Mouse (Mus musculus) midbrain, embryonic 15.5 days (tissue): ENCODE results near the gene Cyp1b1. TPM values are rescaled to one million over a fixed set of nuclear protein-coding genes. Genes with fewer than 3 reads are reported as not detected.

Source experiments
- ATAC-seq: fragments of 200-750 bp; cut with Nextera tagmentation; replicated peaks from 2 replicates; pipeline ENCODE4 v1.8.0; 2017; ENCODE audit warnings: moderate TSS enrichment
- H3K27ac ChIP-seq: fragments of 300-500 bp; sonication (generic); 2 replicates; pipeline ENCODE4 v1.5.1; 2015; ENCODE audit warnings: mild to moderate bottlenecking, inconsistent platforms
- H3K27me3 ChIP-seq: fragments of 300-500 bp; sonication (generic); replicated peaks from 2 replicates; pipeline ENCODE4 v1.6.1; 2015; ENCODE audit warnings: inconsistent platforms
- H3K36me3 ChIP-seq: fragments of 300-500 bp; sonication (generic); replicated peaks from 2 replicates; pipeline ENCODE4 v1.6.1; 2015; ENCODE audit warnings: inconsistent platforms
- H3K4me1 ChIP-seq: fragments of 300-500 bp; sonication (generic); 2 replicates; pipeline ENCODE4 v1.6.1; 2015; ENCODE audit warnings: inconsistent platforms
- H3K4me2 ChIP-seq: fragments of 300-500 bp; sonication (generic); 2 replicates; pipeline ENCODE4 v1.6.1; 2015; ENCODE audit warnings: inconsistent platforms, mild to moderate bottlenecking, moderate library complexity
- H3K4me3 ChIP-seq: fragments of 300-500 bp; sonication (generic); 2 replicates; pipeline ENCODE4 v1.5.1; 2015; ENCODE audit warnings: mild to moderate bottlenecking, inconsistent platforms
- H3K9ac ChIP-seq: fragments of 300-500 bp; sonication (generic); 2 replicates; pipeline ENCODE4 v1.6.1; 2015; ENCODE audit warnings: mild to moderate bottlenecking, inconsistent platforms
- H3K9me3 ChIP-seq: fragments of 300-500 bp; sonication (generic); 2 replicates; pipeline ENCODE4 v1.6.1; 2016; ENCODE audit warnings: inconsistent platforms
- WGBS: fragments of 180-500 bp; shearing (Covaris S2); methylation state at CpG from one replicate; pipeline ENCODE4 v1.1.7; 2015; ENCODE audit warnings: mixed read lengths; 5-methylcytosine and 5-hydroxymethylcytosine counted together
- polyA plus RNA-seq: library from polyadenylated mRNA; unstranded; fragments of >200 nt; fragmentation: Nextera tagmentation; extraction: Ambion mirVana; gene quantifications from 2 replicates; pipeline ENCODE4 v1.2.1, GENCODE M21; 2015

The Cyp1b1 gene
- polyA plus RNA-seq, 1 experiment from 2014 or later = 7.0 TPM

GRCm38 (mm10) chr17:79663393-79664105 lies 51.3 kb downstream of the Cyp1b1 start:
- no peaks in the 10 kb centered on the region for H3K9me3 ChIP-seq
- H3K27ac ChIP-seq = no peak overlapping the region
- H3K36me3 ChIP-seq = no peaks in the 10 kb centered on the region
- H3K4me1 ChIP-seq = no peaks in the 10 kb centered on the region
- no peak overlapping the region for H3K4me3 ChIP-seq
- WGBS = 24% methylated on average over 3 of the region's 3 CpGs
- H3K9ac ChIP-seq = no peak overlapping the region
- H3K4me2 ChIP-seq = no peak overlapping the region
- no peak for ATAC-seq
- H3K27me3 ChIP-seq = no peaks in the 10 kb centered on the region

GRCm38 (mm10) chr17:79661848-79662247 lies 53.0 kb downstream of the Cyp1b1 start:
- Histone ChIP-seq H3K4me2 (no peak overlapping the region), H3K27ac (no peak overlapping the region), H3K36me3 (no peaks in the 10 kb centered on the region), H3K9ac (no peak overlapping the region), H3K4me1 (no peaks in the 10 kb centered on the region), H3K27me3 (no peaks in the 10 kb centered on the region), H3K4me3 (no peak overlapping the region), H3K9me3 (no peaks in the 10 kb centered on the region)
- ATAC-seq = no peak
- 81% methylated on average over 9 of the region's 9 CpGs for WGBS

- Histone ChIP-seq H3K27me3 (no peaks in the 10 kb centered on the region), H3K4me2 (no peak overlapping the region), H3K27ac (no peak overlapping the region), H3K36me3 (no peaks in the 10 kb centered on the region), H3K9ac (no peak overlapping the region), H3K4me3 (no peak overlapping the region), H3K9me3 (no peaks in the 10 kb centered on the region), H3K4me1 (no peaks in the 10 kb centered on the region)
- 39% methylated on average over 7 of the region's 7 CpGs for whole genome bisulfite sequencing
- no peak for ATAC-seq
Measured at GRCm38 (mm10) chr17:79661387-79661786, 53.5 kb downstream of the Cyp1b1 start.

GRCm38 (mm10) chr17:79658863-79659262 lies 56.0 kb downstream of the Cyp1b1 start:
- H3K9me3 ChIP-seq = no peaks in the 10 kb centered on the region
- no peak for ATAC-seq
- H3K27ac ChIP-seq = no peak overlapping the region
- H3K9ac ChIP-seq = no peak overlapping the region
- no peak overlapping the region for H3K4me2 ChIP-seq
- H3K36me3 ChIP-seq = no peaks in the 10 kb centered on the region
- 68% methylated on average over 8 of the region's 8 CpGs for WGBS
- no peaks in the 10 kb centered on the region for H3K27me3 ChIP-seq
- H3K4me1 ChIP-seq = no peaks in the 10 kb centered on the region
- no peak overlapping the region for H3K4me3 ChIP-seq

GRCm38 (mm10) chr17:79658452-79658851 lies 56.4 kb downstream of the Cyp1b1 start:
- WGBS = 57% methylated on average over 3 of the region's 3 CpGs
- no peaks in the 10 kb centered on the region for H3K4me1 ChIP-seq
- H3K4me2 ChIP-seq = no peak overlapping the region
- H3K9ac ChIP-seq = no peak overlapping the region
- no peaks in the 10 kb centered on the region for H3K36me3 ChIP-seq
- H3K4me3 ChIP-seq = no peak overlapping the region
- no peak for ATAC-seq
- no peak overlapping the region for H3K27ac ChIP-seq
- H3K27me3 ChIP-seq = no peaks in the 10 kb centered on the region
- no peaks in the 10 kb centered on the region for H3K9me3 ChIP-seq

- Histone ChIP-seq H3K9me3 (no peaks in the 10 kb centered on the region), H3K4me3 (no peak overlapping the region), H3K27me3 (no peaks in the 10 kb centered on the region), H3K27ac (no peak overlapping the region), H3K4me2 (no peak overlapping the region), H3K4me1 (no peaks in the 10 kb centered on the region), H3K9ac (no peak overlapping the region), H3K36me3 (no peaks in the 10 kb centered on the region)
- WGBS = 74% methylated on average over 9 of the region's 9 CpGs
- no peak for ATAC-seq
Measured at GRCm38 (mm10) chr17:79657785-79658184, 57.1 kb downstream of the Cyp1b1 start.

GRCm38 (mm10) chr17:79654187-79654586 lies 60.7 kb downstream of the Cyp1b1 start:
- Histone ChIP-seq H3K4me3 (no peak overlapping the region), H3K27ac (no peak overlapping the region), H3K9me3 (no peaks in the 10 kb centered on the region), H3K9ac (no peak overlapping the region), H3K4me1 (no peaks in the 10 kb centered on the region), H3K36me3 (no peaks in the 10 kb centered on the region), H3K27me3 (no peaks in the 10 kb centered on the region), H3K4me2 (no peak overlapping the region)
- WGBS = 66% methylated on average over 3 of the region's 3 CpGs
- ATAC-seq = no peak

- Histone ChIP-seq H3K27ac (no peak overlapping the region), H3K9ac (no peak overlapping the region), H3K4me3 (no peak overlapping the region), H3K9me3 (no peaks in the 10 kb centered on the region), H3K4me2 (no peak overlapping the region), H3K4me1 (no peaks in the 10 kb centered on the region), H3K36me3 (no peaks in the 10 kb centered on the region), H3K27me3 (no peaks in the 10 kb centered on the region)
- no peak for ATAC-seq
- WGBS = 89% methylated on average over 1 of the region's 1 CpGs
Measured at GRCm38 (mm10) chr17:79653171-79653570, 61.7 kb downstream of the Cyp1b1 start.

Other genes starting within 250 kb of the Cyp1b1 start
- 8.6 and 8.8 TPM in 2 replicates for gene Rmdn2, start 103.2 kb downstream of the Cyp1b1 start, polyA plus RNA-seq
- 32.7 and 35.7 TPM in 2 replicates for gene Atl2, start 181.1 kb upstream of the Cyp1b1 start, polyA plus RNA-seq